Mouse (Mus musculus): ENCODE data around the gene Ezh1.

Gene Ezh1

GRCm38 (mm10) chr11:101149178-101150105 lies 76.8 kb downstream of the Ezh1 start:
- in situ Hi-C loops (cut with MboI, MseI), result no loop called here

- in situ Hi-C loops (cut with MboI, MseI), result no loop called here
These were observed 77.5 kb downstream of the Ezh1 start for GRCm38 (mm10) chr11:101148751-101149150.

- in situ Hi-C loops (cut with MboI, MseI), result no loop called here
These were observed 79.9 kb downstream of the Ezh1 start for GRCm38 (mm10) chr11:101146377-101146776.

- in situ Hi-C loops (cut with MboI, MseI), result no loop called here
These were observed 82.7 kb downstream of the Ezh1 start for GRCm38 (mm10) chr11:101143338-101144225.

GRCm38 (mm10) chr11:101142215-101142967 lies 83.9 kb downstream of the Ezh1 start:
- in situ Hi-C loops (cut with MboI, MseI), result no loop called here

All from regulatory T cell (primary cell).